Mouse (Mus musculus) megakaryocyte, embryonic 14.5 days (primary cell): Measurements from ENCODE around the gene Rrp36.

Source experiments
- FLI1 ChIP-seq: IDR thresholded peaks from 2 replicates; pipeline ENCODE4 v1.6.1; 2012; ENCODE audit warnings: low read length, inconsistent platforms, mixed read lengths
- GATA1 ChIP-seq: IDR thresholded peaks from 3 replicates; pipeline ENCODE4 v1.6.1; 2012; ENCODE audit warnings: mixed read lengths, low read length, inconsistent platforms, borderline replicate concordance

GRCm38 (mm10) chr17:46678416-46678815 is 4.3 kb upstream of the Rrp36 start, which contains the start of gene Mea1:
- TF ChIP-seq GATA1 (no peak), FLI1 (no peak)
